Mouse (Mus musculus) lung, postnatal 0 days (tissue): ENCODE data around the gene Bola1.

Experiments used
- CTCF ChIP-seq: IDR thresholded peaks from 2 replicates; pipeline ENCODE4 v1.5.1; 2016; ENCODE audit warnings: antibody characterized with exemption, mild to moderate bottlenecking
- EP300 ChIP-seq: IDR thresholded peaks from 2 replicates; pipeline ENCODE4 v1.6.1; 2016; ENCODE audit warnings: antibody characterized with exemption, mild to moderate bottlenecking, control low read depth

DNA sequence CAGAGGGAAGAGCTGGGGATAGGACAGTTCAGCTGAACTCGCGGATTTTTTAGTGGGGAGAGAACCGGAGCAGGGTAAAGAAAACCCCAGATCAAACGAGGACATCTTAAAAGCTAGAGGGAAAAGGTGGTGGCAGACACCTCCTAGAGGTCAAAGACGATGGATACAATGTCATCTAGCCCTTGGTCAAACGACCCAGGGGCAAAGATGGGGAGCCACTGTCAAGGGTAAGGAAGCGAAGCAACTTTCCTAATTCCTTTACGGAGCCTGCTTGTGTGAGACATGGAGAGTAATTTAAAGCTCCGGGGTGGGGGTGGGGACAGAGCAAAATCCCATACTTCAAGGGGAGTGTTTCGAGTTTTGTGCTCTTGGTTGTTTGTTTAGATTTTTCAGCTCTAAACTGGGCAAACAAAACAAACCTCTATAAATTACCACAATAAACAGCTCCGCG, 293 bp downstream of the Bola1 start:
- peak; percentile 37 for TF ChIP-seq CTCF
- TF ChIP-seq EP300, result no peak
